Mouse (Mus musculus) limb, embryonic 14.5 days (tissue): ENCODE measurements around the gene Pax4. TPM values are rescaled to one million over a fixed set of nuclear protein-coding genes. Genes with fewer than 3 reads are reported as not detected.
A peak's percentile ranks its signal among the peaks of the same experiment; 100 is the strongest.

Experiments used
- ATAC-seq: fragments of 200-750 bp; cut with Nextera tagmentation; 2 replicates; pipeline ENCODE4 v1.8.0; 2017; ENCODE audit warnings: low read depth, moderate number of reproducible peaks, moderate TSS enrichment; ENCODE audit not compliant: low FRiP score
- DNase-seq: peaks from one replicate; pipeline ENCODE4 v3.0.0-alpha.2; 2015; ENCODE audit warnings: low spot score
- H3K27ac ChIP-seq: fragments of 300-500 bp; sonication (generic); replicated peaks from 2 replicates; pipeline ENCODE4 v1.5.1; 2014; ENCODE audit warnings: low read depth, mild to moderate bottlenecking, low read length, moderate library complexity, mixed read lengths
- H3K27me3 ChIP-seq: fragments of 300-500 bp; sonication (generic); 2 replicates; pipeline ENCODE4 v1.6.1; 2014; ENCODE audit warnings: low read length, mixed read lengths; ENCODE audit not compliant: control insufficient read depth, insufficient read depth
- H3K36me3 ChIP-seq: fragments of 300-500 bp; sonication (generic); 2 replicates; pipeline ENCODE4 v1.6.1; 2014; ENCODE audit warnings: mild to moderate bottlenecking, low read length, moderate library complexity, mixed read lengths; ENCODE audit not compliant: control insufficient read depth, insufficient read depth
- H3K4me1 ChIP-seq: fragments of 300-500 bp; sonication (generic); 2 replicates; pipeline ENCODE4 v1.6.1; 2014; ENCODE audit warnings: antibody characterized with exemption, low read length, mixed read lengths; ENCODE audit not compliant: control insufficient read depth, insufficient read depth
- H3K4me2 ChIP-seq: fragments of 300-500 bp; sonication (generic); replicated peaks from 2 replicates; pipeline ENCODE4 v1.6.1; 2014; ENCODE audit warnings: low read depth, mild to moderate bottlenecking, low read length, moderate library complexity; ENCODE audit not compliant: severe bottlenecking
- H3K4me3 ChIP-seq: fragments of 300-500 bp; sonication (generic); replicated peaks from 2 replicates; pipeline ENCODE4 v1.5.1; 2014; ENCODE audit warnings: low read length
- H3K9ac ChIP-seq: fragments of 300-500 bp; sonication (generic); 2 replicates; pipeline ENCODE4 v1.6.1; 2014; ENCODE audit warnings: mild to moderate bottlenecking, low read depth, low read length, moderate library complexity; ENCODE audit not compliant: severe bottlenecking
- H3K9me3 ChIP-seq: fragments of 300-500 bp; sonication (generic); 2 replicates; pipeline ENCODE4 v1.6.1; 2016; ENCODE audit warnings: low read length; ENCODE audit not compliant: control insufficient read depth
- POLR2A ChIP-seq: fragments of 200-500 bp; IDR thresholded peaks from 2 replicates; pipeline ENCODE4 v1.8.0; 2012; ENCODE audit warnings: inconsistent platforms, mild to moderate bottlenecking, moderate library complexity, borderline replicate concordance; ENCODE audit not compliant: insufficient read depth, insufficient read length; ENCODE audit errors: extremely low read depth
- WGBS: fragments of 180-500 bp; shearing (Covaris S2); extraction: QIAGEN DNeasy Blood & Tissue Kit; methylation state at CpG from one replicate; pipeline ENCODE4 v1.1.7; 2014; 5-methylcytosine and 5-hydroxymethylcytosine counted together
- polyA plus RNA-seq, 2 experiments: library from polyadenylated mRNA; depleted of rRNA in 1 of 2; stranded (reverse) in 1 of 2; unstranded in 1 of 2; fragments of >200 nt; fragmentation: Nextera tagmentation in 1 of 2; extraction: Ambion mirVana in 1 of 2; gene quantifications; 2 replicates each; pipeline versions ENCODE4 v1.2.1 to v1.2.3; 2012 to 2014

The Pax4 gene
- not detected in 2 replicates for polyA plus RNA-seq (2012; rRNA removed)
- polyA plus RNA-seq (2014; fragmentation: Nextera tagmentation; extraction: Ambion mirVana): not detected in 2 replicates

DNA sequence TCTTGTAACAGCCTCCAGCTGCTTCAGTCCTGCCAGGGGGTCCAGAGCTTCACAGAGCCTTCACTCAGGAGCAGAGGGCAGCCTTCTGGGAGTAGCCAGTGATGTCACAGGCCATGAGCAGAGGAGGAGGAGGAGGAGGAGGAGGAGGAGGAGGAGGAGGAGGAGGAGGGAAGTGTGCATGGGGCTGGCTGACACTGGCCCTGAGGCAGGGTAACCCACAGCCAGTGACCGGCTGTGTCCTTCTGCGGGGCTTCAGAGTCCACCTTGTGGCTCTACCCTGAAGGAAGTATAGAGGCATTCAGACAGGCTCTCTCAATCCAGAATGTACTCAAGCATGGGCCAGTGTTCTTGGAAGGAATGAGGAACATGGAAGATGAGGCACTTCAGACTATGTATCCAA, at the start of gene Pax4:
TSS of gene Pax4 (minus strand) at position 101 of the 400 bp plus-strand sequence.
- peaks cover 28% of the 10 kb centered on the region for H3K27me3 ChIP-seq
- DNase-seq: no peak
- WGBS: 63% methylated on average over 2 of the region's 2 CpGs
- no peak within 1 kb of the TSS for H3K9ac ChIP-seq
- H3K4me1 ChIP-seq: no peaks in the 10 kb centered on the region
- no peak within 1 kb of the TSS for H3K27ac ChIP-seq
- no peak within 1 kb of the TSS for H3K4me3 ChIP-seq
- H3K36me3 ChIP-seq: no peaks in the 10 kb centered on the region
- ATAC-seq: no peak
- H3K4me2 ChIP-seq: no peak within 1 kb of the TSS
- TF ChIP-seq POLR2A: no peak
- no peaks in the 10 kb centered on the region for H3K9me3 ChIP-seq

DNA sequence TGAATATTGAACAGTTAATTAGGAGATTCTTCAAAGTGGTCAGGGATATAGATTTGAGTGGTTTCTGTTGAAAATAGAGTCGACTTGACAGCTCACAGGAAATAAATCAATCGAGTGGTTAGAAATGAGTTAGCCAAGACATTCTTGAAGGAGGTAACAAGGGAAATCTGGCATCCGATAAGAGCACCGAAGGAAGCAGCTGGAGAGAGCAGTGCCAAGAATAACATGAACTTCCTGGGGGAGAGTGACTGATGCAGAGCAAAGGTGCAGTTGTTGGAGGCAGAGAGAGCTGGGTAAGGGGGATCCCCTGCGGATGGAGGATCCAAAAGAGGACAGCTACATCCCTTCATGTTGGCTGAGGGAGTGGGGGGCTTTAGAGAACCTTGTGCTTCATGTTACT, 48.7 kb upstream of the Pax4 start:
- no peaks in the 10 kb centered on the region for H3K27me3 ChIP-seq
- ATAC-seq (no peak), DNase-seq (no peak)
- no peak overlapping the region for H3K9ac ChIP-seq
- no peak overlapping the region for H3K27ac ChIP-seq
- H3K4me2 ChIP-seq: no peak overlapping the region
- TF ChIP-seq POLR2A: no peak
- H3K4me3 ChIP-seq: no peak overlapping the region
- WGBS: 60% methylated on average over 5 of the region's 5 CpGs
- H3K36me3 ChIP-seq: peaks cover 8% of the 10 kb centered on the region
- H3K4me1 ChIP-seq: no peaks in the 10 kb centered on the region
- H3K9me3 ChIP-seq: no peaks in the 10 kb centered on the region

DNA sequence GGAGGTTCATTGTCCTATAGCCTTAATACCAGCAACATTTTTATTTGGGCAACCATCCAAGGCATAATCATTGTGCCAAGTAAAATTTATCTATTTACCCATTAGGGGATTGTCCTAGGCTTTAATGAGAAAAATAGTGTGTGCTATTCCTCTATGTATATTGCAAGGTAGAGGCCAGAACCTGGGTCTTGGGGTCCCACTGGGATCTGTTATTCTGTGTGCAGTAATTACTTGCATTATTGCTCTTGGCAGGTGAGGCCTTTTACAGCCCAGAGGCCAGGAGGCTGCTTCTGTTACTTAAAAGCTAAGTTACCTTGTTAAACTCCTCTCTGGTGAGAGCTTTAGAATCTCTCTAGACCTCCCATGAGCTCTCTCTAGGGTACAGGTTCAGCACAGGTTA, 42.0 kb upstream of the Pax4 start:
- Histone ChIP-seq H3K4me1 (0 out of 2 replicates have a peak, but pooled peaks cover 4% of the 10 kb centered on the region), H3K4me2 (no peak overlapping the region), H3K9ac (no peak overlapping the region), H3K36me3 (peaks cover 34% of the 10 kb centered on the region), H3K27ac (no peak overlapping the region), H3K4me3 (no peak overlapping the region), H3K9me3 (no peaks in the 10 kb centered on the region), H3K27me3 (no peaks in the 10 kb centered on the region)
- peak; percentile 58 for DNase-seq
- no peak for TF ChIP-seq POLR2A
- peak; percentile 81 for ATAC-seq

DNA sequence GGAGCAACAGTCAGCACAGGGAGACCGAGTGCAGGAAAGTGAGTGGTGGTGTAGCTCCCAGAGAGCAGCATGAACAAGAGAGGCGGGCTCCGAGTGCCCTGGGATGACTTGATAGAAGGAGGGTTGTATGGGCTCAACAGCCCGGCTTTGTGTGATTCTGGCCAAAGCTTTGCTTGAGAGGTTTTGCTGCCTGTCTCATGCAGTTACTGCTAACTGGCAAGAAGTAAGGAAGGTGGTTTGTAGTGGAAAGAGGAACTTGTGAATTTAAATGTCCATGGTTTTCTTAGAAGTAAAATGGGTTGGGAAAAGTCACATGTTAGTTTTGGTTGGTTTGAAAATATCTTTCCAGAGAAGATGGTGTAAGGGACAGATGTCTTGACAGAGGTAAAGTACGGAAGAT, 41.5 kb upstream of the Pax4 start:
- no peak for TF ChIP-seq POLR2A
- ATAC-seq (no peak), DNase-seq (no peak)
- 82% methylated on average over 5 of the region's 5 CpGs for WGBS
- Histone ChIP-seq H3K4me2 (no peak overlapping the region), H3K9ac (no peak overlapping the region), H3K27ac (no peak overlapping the region), H3K9me3 (no peaks in the 10 kb centered on the region), H3K4me3 (no peak overlapping the region), H3K4me1 (0 out of 2 replicates have a peak, but pooled peaks cover 4% of the 10 kb centered on the region), H3K36me3 (peaks cover 34% of the 10 kb centered on the region), H3K27me3 (no peaks in the 10 kb centered on the region)

DNA sequence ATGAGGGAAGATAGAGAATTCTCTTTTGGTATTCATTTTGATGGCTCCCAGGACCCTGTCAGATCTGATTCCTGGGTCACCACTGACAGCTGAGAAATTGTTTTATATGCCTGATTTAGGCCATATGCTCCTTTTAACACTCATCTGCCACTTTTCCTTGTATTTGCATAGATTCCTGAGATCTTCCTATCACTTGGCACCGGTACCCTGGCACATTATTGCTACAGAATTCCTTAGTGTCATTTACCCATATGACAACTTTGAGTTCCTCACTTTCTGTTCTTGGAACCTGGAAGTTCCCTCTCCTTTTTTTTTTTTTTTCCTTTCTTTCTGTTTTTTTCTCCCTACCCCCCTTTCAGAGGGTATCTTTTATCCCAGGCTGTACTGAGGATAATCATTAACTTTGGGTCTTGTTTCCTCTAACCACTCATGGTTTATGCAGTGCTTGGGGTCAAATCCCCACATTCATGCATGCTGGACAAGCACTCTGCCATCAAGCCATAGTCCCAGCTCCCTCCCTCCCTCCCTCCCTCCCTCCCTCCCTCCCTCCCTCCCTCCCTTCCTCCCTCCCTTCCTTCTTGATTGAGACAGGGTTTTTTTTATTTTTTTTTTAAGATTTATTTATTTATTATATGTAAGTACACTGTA, 39.2 kb upstream of the Pax4 start:
- TF ChIP-seq POLR2A: no peak
- H3K9ac ChIP-seq: no peak overlapping the region
- DNase-seq (no peak), ATAC-seq (no peak)
- H3K36me3 ChIP-seq: peaks cover 42% of the 10 kb centered on the region
- no peak overlapping the region for H3K4me3 ChIP-seq
- no peak overlapping the region for H3K4me2 ChIP-seq
- H3K9me3 ChIP-seq: no peaks in the 10 kb centered on the region
- H3K27ac ChIP-seq: no peak overlapping the region
- H3K4me1 ChIP-seq: peaks cover 9% of the 10 kb centered on the region
- 80% methylated on average over 1 of the region's 1 CpGs for WGBS
- H3K27me3 ChIP-seq: no peaks in the 10 kb centered on the region
